25 mouse cellular contexts compared by ENCODE assay signal in genomic region chr6:98635816-98636215, GRCm38 (mm10).
DNase-seq lines count a peak whose midpoint lies in the region.
"Had no signal": no experiment of that assay in that cellular context is flagged by ENCODE, and none has a peak within 500 bp of the region (broad histone marks: within the 10 kb centered on the region; RNA-seq: fewer than 3 reads in every experiment).

No protein-coding gene starts in this region.

- no peak overlapping the region for H3K4me3 ChIP-seq in forebrain, embryonic 10.5 days
- H3K4me3 ChIP-seq: erythroblast, embryonic 14.5 days; forebrain, embryonic 13.5 days; heart, embryonic 10.5 days; heart, embryonic 15.5 days; neural tube, embryonic 13.5 days had no signal

- H3K9me3 ChIP-seq in forebrain, embryonic 10.5 days = no peaks in the 10 kb centered on the region
- H3K9me3 ChIP-seq: forebrain, embryonic 13.5 days; heart, embryonic 10.5 days; heart, embryonic 15.5 days; neural tube, embryonic 13.5 days had no signal

- H3K4me1 ChIP-seq in forebrain, embryonic 10.5 days = peaks cover 32% of the 10 kb centered on the region
- H3K4me1 ChIP-seq: forebrain, embryonic 13.5 days had no signal

- H3K36me3 ChIP-seq in forebrain, embryonic 10.5 days (replicated peaks) = no peaks in the 10 kb centered on the region
- H3K36me3 ChIP-seq: G1E; heart, embryonic 10.5 days; heart, embryonic 15.5 days; neural tube, embryonic 13.5 days had no signal

- 90% methylated on average over 6 of the region's 6 CpGs for WGBS in forebrain, embryonic 10.5 days

- peak; percentile 18 to 67 for DNase-seq in frontal cortex, adult 2 months (ENCODE audit: extremely low spot score in 1 of 2, low spot score in 1 of 2)
- DNase-seq in frontal cortex, postnatal 10 days (ENCODE audit: low spot score in 2 of 2) = no peak
- DNase-seq in right cerebral cortex, adult 18-20 months = peak; percentile 59
- DNase-seq in right cerebral cortex, postnatal 10 days (ENCODE audit: low spot score in 2 of 2) = no peak
- DNase-seq in right cerebral cortex, postnatal 14 days = peak; percentile 30
- DNase-seq in forebrain, embryonic 10.5 days (ENCODE audit: extremely low spot score, low spot score) = no peak
- DNase-seq in cerebellum, postnatal 4 days (ENCODE audit: low spot score in 2 of 2) = no peak
- DNase-seq: adrenal gland, postnatal 14 days; cerebellum, adult 18-20 months; cerebellum, postnatal 10 days; gastrocnemius, postnatal 10 days; kidney, adult 2 months; layer of hippocampus, postnatal 36 days; liver; lung, adult 2 months; thymus, postnatal 4 days had no signal

- H3K27me3 ChIP-seq in forebrain, embryonic 10.5 days (ENCODE audit: poor library complexity, severe bottlenecking) = no peaks in the 10 kb centered on the region
- H3K27me3 ChIP-seq: forebrain, embryonic 13.5 days; heart, embryonic 15.5 days; neural tube, embryonic 13.5 days; Patski had no signal

- H3K27ac ChIP-seq in forebrain, embryonic 10.5 days = no peak overlapping the region
- H3K27ac ChIP-seq: forebrain, embryonic 13.5 days; heart, embryonic 10.5 days; heart, embryonic 15.5 days; kidney, postnatal 0 days; liver, embryonic 14.5 days; neural tube, embryonic 13.5 days had no signal

Comparison
In these comparisons a context has a peak if more than half of its experiments do, and no peak if none do; other contexts are left out.
1. DNase-seq: peak in frontal cortex, adult 2 months (2 of 2), right cerebral cortex, adult 18-20 months (single experiment) and right cerebral cortex, postnatal 14 days (single experiment); none in frontal cortex, postnatal 10 days (0 of 2), right cerebral cortex, postnatal 10 days (0 of 2), forebrain, embryonic 10.5 days (single experiment) and cerebellum, postnatal 4 days (0 of 2).